Mouse (Mus musculus): ENCODE results near the gene Tmem186. TPM values are rescaled to one million over a fixed set of nuclear protein-coding genes. Genes with fewer than 3 reads are reported as not detected.

Gene Tmem186
- polyA plus RNA-seq, 1 experiment from 2014 or later: 23.9 TPM

DNA sequence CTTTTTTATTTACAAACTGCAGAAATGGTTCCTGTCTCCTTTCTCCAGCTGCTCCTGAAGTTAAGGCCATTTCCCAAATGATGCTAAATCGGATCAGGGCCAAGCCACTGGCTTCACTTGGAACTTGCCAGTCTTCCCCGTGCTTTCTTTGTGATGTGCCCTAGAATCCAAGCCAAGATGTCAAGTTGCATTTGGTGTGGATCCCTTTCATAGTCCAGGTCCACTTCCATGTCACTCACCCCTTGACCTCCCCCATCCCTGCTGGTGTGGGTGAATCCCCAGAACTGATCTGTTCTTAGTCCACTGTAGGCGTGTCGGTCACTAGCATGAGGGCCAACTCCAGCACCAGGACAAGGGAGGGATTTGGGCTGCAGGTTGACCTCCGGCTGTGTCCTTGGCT lies 40.0 kb downstream of the Tmem186 start:
- Histone ChIP-seq H3K9ac (no peak overlapping the region), H3K9me3 (no peaks in the 10 kb centered on the region), H3K4me1 (no peaks in the 10 kb centered on the region), H3K27ac (no peak overlapping the region), H3K27me3 (no peaks in the 10 kb centered on the region), H3K36me3 (peaks cover 10% of the 10 kb centered on the region; the same call in 1 of the 2 replicates), H3K4me3 (no peak overlapping the region), H3K4me2 (replicated peaks) (no peak overlapping the region)
- no peak for ATAC-seq (ENCODE audit: insufficient number of reproducible peaks, insufficient read depth, low FRiP score, low TSS enrichment)
- WGBS: 81% methylated on average over 5 of the region's 5 CpGs

- no peak overlapping the region for H3K9ac ChIP-seq
- no peak for ATAC-seq (ENCODE audit: insufficient number of reproducible peaks, insufficient read depth, low FRiP score, low TSS enrichment)
- H3K4me2 ChIP-seq (replicated peaks): no peak overlapping the region
- no peak overlapping the region for H3K27ac ChIP-seq
- no peaks in the 10 kb centered on the region for H3K27me3 ChIP-seq
- H3K4me1 ChIP-seq: no peaks in the 10 kb centered on the region
- no peaks in the 10 kb centered on the region for H3K9me3 ChIP-seq
- no peak overlapping the region for H3K4me3 ChIP-seq
- WGBS: 71% methylated on average over 4 of the region's 4 CpGs
- H3K36me3 ChIP-seq: 0 out of 2 replicates have a peak, but pooled peaks cover under 1% of the 10 kb centered on the region
Observed at GRCm38 (mm10) chr16:8596336-8596735, 41.2 kb downstream of the Tmem186 start.

- no peak for ATAC-seq (ENCODE audit: insufficient number of reproducible peaks, insufficient read depth, low FRiP score, low TSS enrichment)
- H3K9ac ChIP-seq: no peak overlapping the region
- no peaks in the 10 kb centered on the region for H3K4me1 ChIP-seq
- H3K9me3 ChIP-seq: no peaks in the 10 kb centered on the region
- no peaks in the 10 kb centered on the region for H3K27me3 ChIP-seq
- no peak overlapping the region for H3K4me3 ChIP-seq
- H3K4me2 ChIP-seq (replicated peaks): no peak overlapping the region
- H3K36me3 ChIP-seq: no peaks in the 10 kb centered on the region
- 73% methylated on average over 4 of the region's 4 CpGs for WGBS
- H3K27ac ChIP-seq: no peak overlapping the region
Observed at GRCm38 (mm10) chr16:8595411-8595810, 42.1 kb downstream of the Tmem186 start.

DNA sequence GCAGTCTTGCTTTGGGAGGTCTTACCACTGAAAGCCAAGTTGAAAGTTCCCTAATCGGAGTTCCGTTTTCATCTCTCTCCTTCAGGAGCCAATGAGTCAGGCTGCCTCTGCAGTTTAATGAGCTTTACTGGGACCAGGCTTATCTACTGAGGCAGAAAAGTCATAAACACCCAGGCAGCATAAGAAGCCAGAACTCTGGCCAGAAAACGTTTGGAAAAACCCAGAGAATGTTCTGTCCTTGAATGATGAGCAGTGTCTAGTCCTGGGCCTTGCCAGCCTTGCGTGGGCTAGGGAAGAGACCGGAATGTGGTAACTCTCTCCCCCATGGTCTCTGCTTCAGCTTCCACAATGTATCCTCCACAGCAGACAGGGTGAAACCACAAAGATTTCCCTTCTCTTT lies 52.5 kb downstream of the Tmem186 start:
- no peak overlapping the region for H3K27ac ChIP-seq
- H3K9me3 ChIP-seq: 0 out of 2 replicates have a peak, but pooled peaks cover 3% of the 10 kb centered on the region
- H3K4me3 ChIP-seq: no peak overlapping the region
- no peaks in the 10 kb centered on the region for H3K27me3 ChIP-seq
- ATAC-seq (ENCODE audit: insufficient number of reproducible peaks, insufficient read depth, low FRiP score, low TSS enrichment): no peak
- H3K4me2 ChIP-seq (replicated peaks): no peak overlapping the region
- H3K4me1 ChIP-seq: no peaks in the 10 kb centered on the region
- H3K9ac ChIP-seq: no peak overlapping the region
- peaks cover 44% of the 10 kb centered on the region for H3K36me3 ChIP-seq
- WGBS: 81% methylated on average over 5 of the region's 5 CpGs

DNA sequence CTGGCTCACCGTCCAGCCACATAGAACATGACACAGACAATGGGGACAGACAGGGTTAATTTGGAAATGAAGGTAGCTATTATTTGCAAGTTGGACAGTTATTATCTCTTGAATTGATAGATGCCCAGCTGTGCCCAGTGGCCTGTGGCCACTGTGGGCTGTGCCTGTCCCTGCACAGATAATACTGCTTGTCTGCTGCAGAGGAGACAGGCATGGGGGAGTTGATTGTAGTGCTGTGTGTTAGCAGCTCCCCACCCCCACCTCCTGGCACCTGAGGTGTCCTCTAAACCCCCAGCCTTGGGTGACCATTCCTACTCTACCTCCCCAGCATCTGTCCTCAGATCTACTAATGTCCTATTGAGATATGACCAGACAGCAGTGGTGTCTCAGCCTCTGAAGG lies 53.3 kb downstream of the Tmem186 start:
- Histone ChIP-seq H3K27me3 (no peaks in the 10 kb centered on the region), H3K9me3 (0 out of 2 replicates have a peak, but pooled peaks cover 3% of the 10 kb centered on the region), H3K9ac (no peak overlapping the region), H3K27ac (no peak overlapping the region), H3K4me1 (no peaks in the 10 kb centered on the region), H3K4me2 (replicated peaks) (no peak overlapping the region), H3K36me3 (peaks cover 38% of the 10 kb centered on the region), H3K4me3 (no peak overlapping the region)
- WGBS: 74% methylated on average over 1 of the region's 1 CpGs
- no peak for ATAC-seq (ENCODE audit: insufficient number of reproducible peaks, insufficient read depth, low FRiP score, low TSS enrichment)

Small RNA genes lying within 50 kb of the gene (microRNA-seq; reads per million reads assigned to microRNA genes)
- not detected for gene Gm22137

Other genes starting within 250 kb of the Tmem186 start
- 0.15 and 0.26 TPM in 2 replicates for gene Tmem114, start 212.6 kb downstream of the Tmem186 start, polyA plus RNA-seq (2016; fragmentation: Nextera tagmentation; extraction: Ambion mirVana)
- gene Mettl22, start 166.9 kb downstream of the Tmem186 start, polyA plus RNA-seq (2016; fragmentation: Nextera tagmentation; extraction: Ambion mirVana): 16.2 and 21.4 TPM in 2 replicates
- 35.8 and 37.6 TPM in 2 replicates for gene Abat, start 124.3 kb downstream of the Tmem186 start, polyA plus RNA-seq (2016; fragmentation: Nextera tagmentation; extraction: Ambion mirVana)
- 51.1 and 52.9 TPM in 2 replicates for gene Pmm2, start within 50 bp of the Tmem186 start, polyA plus RNA-seq (2016; fragmentation: Nextera tagmentation; extraction: Ambion mirVana)
- 117 and 120 TPM in 2 replicates for gene Carhsp1, start 34.4 kb upstream of the Tmem186 start, polyA plus RNA-seq (2016; fragmentation: Nextera tagmentation; extraction: Ambion mirVana)
- not detected in 2 replicates for gene Gm5767, start 43.1 kb upstream of the Tmem186 start, polyA plus RNA-seq (2016; fragmentation: Nextera tagmentation; extraction: Ambion mirVana)
- 29.5 and 35.1 TPM in 2 replicates for gene Usp7, start 154.6 kb upstream of the Tmem186 start, polyA plus RNA-seq (2016; fragmentation: Nextera tagmentation; extraction: Ambion mirVana)
- 32.2 and 32.3 TPM in 2 replicates for gene 1810013L24Rik, start 192.4 kb upstream of the Tmem186 start, polyA plus RNA-seq (2016; fragmentation: Nextera tagmentation; extraction: Ambion mirVana)

Data from embryonic facial prominence, embryonic 12.5 days (tissue).